Mouse (Mus musculus) forebrain, embryonic 11.5 days (tissue): ENCODE results near the gene Mak. TPM values are rescaled to one million over a fixed set of nuclear protein-coding genes. Genes with fewer than 3 reads are reported as not detected.

Experiments used
- ATAC-seq: fragments of 200-750 bp; cut with Nextera tagmentation; replicated peaks from 2 replicates; pipeline ENCODE4 v1.8.0; 2017; ENCODE audit warnings: moderate TSS enrichment; ENCODE audit not compliant: low FRiP score
- DNase-seq: peaks from one replicate; pipeline ENCODE4 v3.0.0-alpha.2; 2017; ENCODE audit warnings: low spot score
- H3K27ac ChIP-seq: fragments of 300-500 bp; sonication (generic); 2 replicates; pipeline ENCODE4 v1.5.1; 2014; ENCODE audit warnings: low read depth, low read length
- H3K27me3 ChIP-seq: fragments of 300-500 bp; sonication (generic); 2 replicates; pipeline ENCODE4 v1.6.1; 2014; ENCODE audit warnings: mild to moderate bottlenecking, low read length, mixed read lengths; ENCODE audit not compliant: control insufficient read depth, insufficient read depth
- H3K36me3 ChIP-seq: fragments of 300-500 bp; sonication (generic); 2 replicates; pipeline ENCODE4 v1.6.1; 2014; ENCODE audit warnings: mild to moderate bottlenecking, low read length, moderate library complexity, mixed read lengths; ENCODE audit not compliant: control insufficient read depth, insufficient read depth
- H3K4me1 ChIP-seq: fragments of 300-500 bp; sonication (generic); replicated peaks from 2 replicates; pipeline ENCODE4 v1.6.1; 2014; ENCODE audit warnings: low read length, mixed read lengths; ENCODE audit not compliant: control insufficient read depth, insufficient read depth
- H3K4me2 ChIP-seq: fragments of 300-500 bp; sonication (generic); 2 replicates; pipeline ENCODE4 v1.6.1; 2014; ENCODE audit warnings: low read depth, mild to moderate bottlenecking, low read length, moderate library complexity, mixed read lengths; ENCODE audit not compliant: severe bottlenecking
- H3K4me3 ChIP-seq: fragments of 300-500 bp; sonication (generic); 2 replicates; pipeline ENCODE4 v1.5.1; 2014; ENCODE audit warnings: low read depth, low read length
- H3K9ac ChIP-seq: fragments of 300-500 bp; sonication (generic); 2 replicates; pipeline ENCODE4 v1.6.1; 2014; ENCODE audit warnings: low read length
- H3K9me3 ChIP-seq: fragments of 300-500 bp; sonication (generic); 2 replicates; pipeline ENCODE4 v1.6.1; 2016; ENCODE audit warnings: low read length, mixed read lengths; ENCODE audit not compliant: control insufficient read depth
- WGBS: fragments of 180-500 bp; shearing (Covaris S2); extraction: QIAGEN DNeasy Blood & Tissue Kit; methylation state at CpG from one replicate; pipeline ENCODE4 v1.1.7; 2014; 5-methylcytosine and 5-hydroxymethylcytosine counted together
- polyA plus RNA-seq: library from polyadenylated mRNA; unstranded; fragments of >200 nt; fragmentation: Nextera tagmentation; extraction: Ambion mirVana; gene quantifications from 2 replicates; pipeline ENCODE4 v1.2.1, GENCODE M21; 2014

The Mak gene
- polyA plus RNA-seq, 1 experiment from 2014 or later: 1.6 TPM

GRCm38 (mm10) chr13:40978652-40979051 lies 100.9 kb downstream of the Mak start:
- Histone ChIP-seq H3K36me3 (no peaks in the 10 kb centered on the region), H3K27ac (no peak overlapping the region), H3K9ac (no peak overlapping the region), H3K27me3 (no peaks in the 10 kb centered on the region), H3K4me2 (no peak overlapping the region), H3K4me3 (no peak overlapping the region), H3K9me3 (no peaks in the 10 kb centered on the region), H3K4me1 (no peaks in the 10 kb centered on the region)
- ATAC-seq (no peak), DNase-seq (no peak)
- 88% methylated on average over 4 of the region's 4 CpGs for WGBS

DNA sequence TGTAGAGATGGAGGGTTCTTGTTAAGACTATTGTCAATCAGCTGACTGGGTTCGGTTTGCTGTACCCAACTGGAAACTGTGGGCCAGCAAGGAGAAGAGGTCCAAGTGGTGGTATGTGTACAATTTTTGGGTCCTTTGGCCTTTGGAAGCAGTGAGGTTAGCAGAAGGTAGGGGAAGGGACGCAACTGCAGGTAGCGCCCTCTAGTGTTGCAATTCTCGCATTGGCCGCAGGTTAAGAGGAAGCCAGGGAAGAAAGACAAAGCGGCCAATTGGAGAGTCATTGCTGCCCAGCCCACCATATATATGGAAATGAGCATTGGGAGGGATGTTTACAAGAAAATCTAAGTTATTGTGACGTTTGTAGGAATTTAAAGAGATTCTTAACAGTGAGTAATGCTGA lies 101.9 kb downstream of the Mak start:
- no peak for ATAC-seq

More for the DNA sequence above, 101.9 kb downstream of the Mak start:
- WGBS: 8% methylated on average over 7 of the region's 7 CpGs
- no peaks in the 10 kb centered on the region for H3K4me1 ChIP-seq
- H3K9ac ChIP-seq: no peak overlapping the region
- no peaks in the 10 kb centered on the region for H3K9me3 ChIP-seq
- H3K4me3 ChIP-seq: no peak overlapping the region
- peak; percentile 68 for DNase-seq
- H3K27ac ChIP-seq: no peak overlapping the region
- H3K4me2 ChIP-seq: no peak overlapping the region
- H3K36me3 ChIP-seq: no peaks in the 10 kb centered on the region
- H3K27me3 ChIP-seq: no peaks in the 10 kb centered on the region

Other genes starting within 250 kb of the Mak start
- 2.8 and 3.8 TPM in 2 replicates for gene Gcnt2, start 220.0 kb downstream of the Mak start, polyA plus RNA-seq
- gene Pak1ip1, start 78.7 kb downstream of the Mak start, polyA plus RNA-seq: 88.4 and 92.0 TPM in 2 replicates
- gene Tmem14c, start 63.4 kb downstream of the Mak start, polyA plus RNA-seq: 168 and 183 TPM in 2 replicates
- not detected in 2 replicates for gene Gcm2, start 31.3 kb upstream of the Mak start, polyA plus RNA-seq
- not detected in 2 replicates for gene Sycp2l, start 34.6 kb upstream of the Mak start, polyA plus RNA-seq
- 52.8 and 55.4 TPM in 2 replicates for gene Elovl2, start 140.7 kb upstream of the Mak start, polyA plus RNA-seq
- gene Smim13, start 170.1 kb upstream of the Mak start, polyA plus RNA-seq: 13.1 and 14.3 TPM in 2 replicates
- not detected in 2 replicates for gene Gm17364, start 194.3 kb upstream of the Mak start, polyA plus RNA-seq